9 mouse cellular contexts compared by ENCODE assay signal in genomic region chr9:106345630-106346029, GRCm38 (mm10). TPM values are rescaled to one million over a fixed set of nuclear protein-coding genes. Genes with fewer than 3 reads are reported as not detected.
DNase-seq lines count a peak whose midpoint lies in the region; ATAC-seq and TF ChIP-seq lines count a peak whose summit lies in the region.
"Had no signal": no experiment of that assay in that cellular context is flagged by ENCODE, and none has a peak within 500 bp of the region (broad histone marks: within the 10 kb centered on the region; RNA-seq: fewer than 3 reads in every experiment).

No protein-coding gene starts in this region.

- WGBS in forebrain, embryonic 11.5 days, result 38% methylated on average over 6 of the region's 6 CpGs
- WGBS in forebrain, embryonic 15.5 days, result 44% methylated on average over 6 of the region's 6 CpGs
- WGBS in hindbrain, embryonic 13.5 days, result 67% methylated on average over 6 of the region's 6 CpGs
- WGBS in hindbrain, embryonic 14.5 days, result 55% methylated on average over 6 of the region's 6 CpGs

- TF ChIP-seq POLR2A in myocyte (IDR thresholded peaks at IDR 0.05; ENCODE audit: insufficient read length, low read depth), result no peak

- no peak overlapping the region for H3K4me2 ChIP-seq in forebrain, embryonic 11.5 days (ENCODE audit: low read depth, low read length, severe bottlenecking)
- H3K4me2 ChIP-seq in forebrain, embryonic 15.5 days (replicated peaks), result no peak overlapping the region
- H3K4me2 ChIP-seq in hindbrain, embryonic 13.5 days, result no peak overlapping the region
- H3K4me2 ChIP-seq in hindbrain, embryonic 14.5 days (replicated peaks), result no peak overlapping the region
- H3K4me2 ChIP-seq in myocyte (ENCODE audit: low read depth), result peak overlapping the region; percentile 68

- H3K9me3 ChIP-seq in forebrain, embryonic 11.5 days (ENCODE audit: control insufficient read depth, low read length), result no peaks in the 10 kb centered on the region
- no peaks in the 10 kb centered on the region for H3K9me3 ChIP-seq in forebrain, embryonic 15.5 days
- H3K9me3 ChIP-seq in hindbrain, embryonic 13.5 days, result no peaks in the 10 kb centered on the region
- H3K9me3 ChIP-seq in hindbrain, embryonic 14.5 days (ENCODE audit: control insufficient read depth, low read length), result no peaks in the 10 kb centered on the region
- H3K9me3 ChIP-seq: megakaryocyte, embryonic 14.5 days had no signal

- H3K27ac ChIP-seq in forebrain, embryonic 11.5 days (ENCODE audit: low read depth, low read length), result no peak overlapping the region
- H3K27ac ChIP-seq in forebrain, embryonic 15.5 days (replicated peaks), result no peak overlapping the region
- H3K27ac ChIP-seq in hindbrain, embryonic 13.5 days, result no peak overlapping the region
- no peak overlapping the region for H3K27ac ChIP-seq in hindbrain, embryonic 14.5 days

- peak overlapping the region; percentile 14 for H3K9ac ChIP-seq in forebrain, embryonic 11.5 days (ENCODE audit: low read length)
- H3K9ac ChIP-seq in forebrain, embryonic 15.5 days (replicated peaks), result no peak overlapping the region
- H3K9ac ChIP-seq in hindbrain, embryonic 13.5 days, result peak overlapping the region; percentile 35; the same call in 1 of the 2 replicates
- H3K9ac ChIP-seq in hindbrain, embryonic 14.5 days, result no peak overlapping the region

- ATAC-seq in forebrain, embryonic 11.5 days (replicated peaks; ENCODE audit: low FRiP score), result no peak
- ATAC-seq in forebrain, embryonic 15.5 days (replicated peaks), result no peak
- ATAC-seq in hindbrain, embryonic 13.5 days (ENCODE audit: low FRiP score), result no peak
- no peak for ATAC-seq in hindbrain, embryonic 14.5 days (ENCODE audit: low FRiP score)
- peak; percentile 69 to 74 for ATAC-seq in hematopoietic stem cell, adult 5-6 weeks (replicated peaks in 1 of 2; ENCODE audit: insufficient read depth in 1 of 2, low FRiP score in 2 of 2, low TSS enrichment in 1 of 2, low read depth in 1 of 2, poor library complexity in 2 of 2, severe bottlenecking in 2 of 2)

- H3K79me2 ChIP-seq in myocyte (ENCODE audit: control insufficient read depth, insufficient read depth), result no peaks in the 10 kb centered on the region

- no peaks in the 10 kb centered on the region for H3K27me3 ChIP-seq in forebrain, embryonic 11.5 days (ENCODE audit: control insufficient read depth, insufficient read depth, low read length)
- H3K27me3 ChIP-seq in forebrain, embryonic 15.5 days, result no peaks in the 10 kb centered on the region
- no peaks in the 10 kb centered on the region for H3K27me3 ChIP-seq in hindbrain, embryonic 13.5 days
- H3K27me3 ChIP-seq in hindbrain, embryonic 14.5 days (ENCODE audit: control insufficient read depth, insufficient read depth, low read length), result no peaks in the 10 kb centered on the region
- H3K27me3 ChIP-seq in myocyte (ENCODE audit: control insufficient read depth, insufficient read depth, insufficient read length), result no peaks in the 10 kb centered on the region

- peaks cover 6% of the 10 kb centered on the region for H3K4me1 ChIP-seq in forebrain, embryonic 11.5 days (replicated peaks; ENCODE audit: control insufficient read depth, insufficient read depth, low read length)
- peaks cover 9% of the 10 kb centered on the region for H3K4me1 ChIP-seq in forebrain, embryonic 15.5 days
- H3K4me1 ChIP-seq in hindbrain, embryonic 13.5 days (replicated peaks), result peaks cover 13% of the 10 kb centered on the region
- H3K4me1 ChIP-seq in hindbrain, embryonic 14.5 days (replicated peaks; ENCODE audit: control insufficient read depth, insufficient read depth, low read length), result peaks cover 6% of the 10 kb centered on the region; the same call in 1 of the 2 replicates

- no peak overlapping the region for H3ac ChIP-seq in myocyte (ENCODE audit: control insufficient read depth, insufficient read length)

- no peak for DNase-seq in forebrain, embryonic 11.5 days (ENCODE audit: low spot score)
- no peak for DNase-seq in hindbrain, embryonic 14.5 days (ENCODE audit: low spot score)
- no peak for DNase-seq in retina, postnatal 1 day
- no peak for DNase-seq in adipocyte (ENCODE audit: low spot score)

- H3K36me3 ChIP-seq in forebrain, embryonic 11.5 days (ENCODE audit: control insufficient read depth, insufficient read depth, low read length), result no peaks in the 10 kb centered on the region
- no peaks in the 10 kb centered on the region for H3K36me3 ChIP-seq in forebrain, embryonic 15.5 days
- H3K36me3 ChIP-seq in hindbrain, embryonic 13.5 days, result no peaks in the 10 kb centered on the region
- no peaks in the 10 kb centered on the region for H3K36me3 ChIP-seq in hindbrain, embryonic 14.5 days (replicated peaks; ENCODE audit: control insufficient read depth, insufficient read depth)
- no peaks in the 10 kb centered on the region for H3K36me3 ChIP-seq in myocyte (ENCODE audit: control insufficient read depth, insufficient read depth)

- H3K4me3 ChIP-seq in forebrain, embryonic 11.5 days (ENCODE audit: low read depth, low read length), result no peak overlapping the region
- H3K4me3 ChIP-seq in forebrain, embryonic 15.5 days, result no peak overlapping the region
- H3K4me3 ChIP-seq in hindbrain, embryonic 13.5 days, result no peak overlapping the region
- no peak overlapping the region for H3K4me3 ChIP-seq in hindbrain, embryonic 14.5 days (replicated peaks; ENCODE audit: low read length)
- H3K4me3 ChIP-seq in myocyte, result no peak overlapping the region
- H3K4me3 ChIP-seq: megakaryocyte, embryonic 14.5 days had no signal

TF ChIP-seq in myocyte, 11 proteins besides CTCF, POLR2A, EP300 and RAD21:
- TF ChIP-seq TCF3 (IDR thresholded peaks at IDR 0.05; ENCODE audit: insufficient read length, low read depth) (no peak), TCF12 (IDR thresholded peaks at IDR 0.05; ENCODE audit: insufficient read depth, poor library complexity, severe bottlenecking) (no peak), SRF (IDR thresholded peaks at IDR 0.05; ENCODE audit: control insufficient read depth, insufficient read length, low read depth) (no peak), MYOD1 (IDR thresholded peaks at IDR 0.05; ENCODE audit: control insufficient read depth in 1 of 3, insufficient read length in 2 of 3, low read depth in 2 of 3) (no peak), POLR2AphosphoS2 (IDR thresholded peaks at IDR 0.05; ENCODE audit: insufficient read length, low read depth) (no peak), MAX (IDR thresholded peaks at IDR 0.05; ENCODE audit: low read depth) (no peak), E2F4 (IDR thresholded peaks at IDR 0.05; ENCODE audit: insufficient read depth) (no peak), MYOG (IDR thresholded peaks at IDR 0.05; ENCODE audit: control insufficient read depth in 1 of 3, insufficient read depth in 1 of 3, insufficient read length in 2 of 3, low read depth in 2 of 3) (no peak), CEBPB (IDR thresholded peaks at IDR 0.05; ENCODE audit: insufficient read depth, poor library complexity, severe bottlenecking) (no peak), USF1 (IDR thresholded peaks at IDR 0.05; ENCODE audit: low read depth) (no peak), REST (IDR thresholded peaks at IDR 0.05; ENCODE audit: insufficient read depth, insufficient read length) (no peak)

RNA-seq across cellular contexts. Expression of gene Dusp7, which starts 22.8 kb away (rescaled TPM):
- 26.8 and 27.6 TPM in 2 replicates for polyA plus RNA-seq in forebrain, embryonic 11.5 days (2014; fragmentation: Nextera tagmentation; extraction: Ambion mirVana)
- polyA plus RNA-seq in forebrain, embryonic 15.5 days (2015; fragmentation: Nextera tagmentation; extraction: Ambion mirVana), result 9.2 and 10.4 TPM in 2 replicates
- 9.9 and 10.3 TPM in 2 replicates for polyA plus RNA-seq in hindbrain, embryonic 13.5 days (2015; fragmentation: Nextera tagmentation; extraction: Ambion mirVana)
- 17.9 and 19.3 TPM in 2 replicates for polyA plus RNA-seq in hindbrain, embryonic 14.5 days (2014; fragmentation: Nextera tagmentation; extraction: Ambion mirVana)
- total RNA-seq in hematopoietic stem cell, adult 5-6 weeks (2017), result 4.9 and 13.1 TPM in 2 replicates
- polyA plus RNA-seq in myocyte (2012; fragmentation: generic; extraction: Trizol), result 8.9 TPM

Comparison
In these comparisons a context has a peak if more than half of its experiments do, and no peak if none do; other contexts are left out.
1. H3K9ac ChIP-seq: peak in forebrain, embryonic 11.5 days (single experiment) and hindbrain, embryonic 13.5 days (single experiment); none in forebrain, embryonic 15.5 days (single experiment) and hindbrain, embryonic 14.5 days (single experiment).
2. ATAC-seq: peak in hematopoietic stem cell, adult 5-6 weeks (2 of 2); none in forebrain, embryonic 11.5 days (single experiment), forebrain, embryonic 15.5 days (single experiment), hindbrain, embryonic 13.5 days (single experiment) and hindbrain, embryonic 14.5 days (single experiment).